Mouse (Mus musculus) CH12.LX (cell line): Measurements from ENCODE around the gene Olfr781. TPM values are rescaled to one million over a fixed set of nuclear protein-coding genes. Genes with fewer than 3 reads are reported as not detected.
"Not testable (repeated sequence)": the region's sequence is repeated elsewhere in the genome, so short reads cannot be mapped to it uniquely, and the experiment has no call there.

ENCODE experiments used
- DNase-seq: peaks from one replicate; pipeline ENCODE4 v3.0.0-alpha.2; 2013; ENCODE audit errors: extremely low read depth
- H3K27ac ChIP-seq: 2 replicates; pipeline ENCODE4 v1.5.1; 2012; ENCODE audit warnings: low read depth, mild to moderate bottlenecking, control low read depth, moderate library complexity; ENCODE audit not compliant: insufficient read depth
- H3K27me3 ChIP-seq: replicated peaks from 2 replicates; pipeline ENCODE3; 2012; ENCODE audit warnings: inconsistent platforms
- H3K36me3 ChIP-seq, 2 experiments: replicated peaks in 1 of 2; 2 replicates each; pipeline versions ENCODE3 to v1.6.1; 2012; ENCODE audit warnings: inconsistent platforms in 1 of 2, low read length in 1 of 2, mild to moderate bottlenecking in 1 of 2, mixed read lengths in 1 of 2, moderate library complexity in 1 of 2; ENCODE audit not compliant: control insufficient read depth in 1 of 2, insufficient read depth in 1 of 2
- H3K4me1 ChIP-seq, 2 experiments: 2 replicates each; pipeline ENCODE4 v1.6.1; 2012; ENCODE audit warnings: inconsistent platforms in 1 of 2, moderate library complexity in 1 of 2; ENCODE audit not compliant: insufficient read depth in 2 of 2, control insufficient read depth in 1 of 2
- H3K4me2 ChIP-seq: 2 replicates; pipeline ENCODE4 v1.6.1; 2012; ENCODE audit warnings: low read depth, mild to moderate bottlenecking, control low read depth; ENCODE audit not compliant: poor library complexity, insufficient read depth, severe bottlenecking
- H3K4me3 ChIP-seq, 3 experiments: fragments of 150-350 bp in 1 of 3; sonication (generic) in 1 of 3; replicated peaks in 1 of 3; 2 replicates each; pipeline versions ENCODE3 to v1.5.1; 2011 to 2012; ENCODE audit warnings: low read depth in 2 of 3, low read length in 2 of 3, mild to moderate bottlenecking in 2 of 3, moderate library complexity in 2 of 3, control low read depth in 1 of 3, improper control_type of control experiment in 1 of 3, inconsistent platforms in 1 of 3, mixed read lengths in 1 of 3; ENCODE audit not compliant: poor library complexity in 1 of 3
- H3K79me2 ChIP-seq: replicated peaks from 2 replicates; pipeline ENCODE4 v1.6.1; 2012; ENCODE audit warnings: mild to moderate bottlenecking, moderate library complexity; ENCODE audit not compliant: control insufficient read depth, poor library complexity, insufficient read depth, severe bottlenecking; ENCODE audit errors: extremely low read depth
- H3K9ac ChIP-seq: 2 replicates; pipeline ENCODE4 v1.6.1; 2012; ENCODE audit warnings: low read depth, mild to moderate bottlenecking, control low read depth, moderate library complexity; ENCODE audit not compliant: insufficient read depth
- H3K9me3 ChIP-seq: replicated peaks from 2 replicates; pipeline ENCODE3; 2012; ENCODE audit warnings: low read length, inconsistent platforms, mixed read lengths
- BHLHE40 ChIP-seq: IDR thresholded peaks from 2 replicates; pipeline ENCODE4 v1.6.1; 2011; ENCODE audit warnings: mild to moderate bottlenecking, low read depth, low read length, improper control_type of control experiment
- E2F4 ChIP-seq: IDR thresholded peaks from 2 replicates; pipeline ENCODE4 v1.6.1; 2011; ENCODE audit warnings: low read depth, low read length, improper control_type of control experiment; ENCODE audit not compliant: insufficient replicate concordance
- EP300 ChIP-seq: IDR thresholded peaks from 2 replicates; pipeline ENCODE4 v1.6.1; 2011; ENCODE audit warnings: low read length, improper control_type of control experiment
- ETS1 ChIP-seq: conservative IDR thresholded peaks from 2 replicates; pipeline ENCODE4 v1.6.1; 2012; ENCODE audit warnings: low read depth, mild to moderate bottlenecking, inconsistent platforms, low read length, improper control_type of control experiment, moderate library complexity
- HCFC1 ChIP-seq: IDR thresholded peaks from 2 replicates; pipeline ENCODE4 v1.6.1; 2012; ENCODE audit warnings: low read depth, mild to moderate bottlenecking, inconsistent platforms, low read length, improper control_type of control experiment
- IRF4 ChIP-seq: IDR thresholded peaks from 2 replicates; pipeline ENCODE4 v1.6.1; 2014; ENCODE audit warnings: low read depth, mild to moderate bottlenecking, inconsistent platforms, low read length, improper control_type of control experiment
- MAX ChIP-seq: IDR thresholded peaks from 2 replicates; pipeline ENCODE4 v1.6.1; 2011; ENCODE audit warnings: low read length, improper control_type of control experiment
- MAZ ChIP-seq: IDR thresholded peaks from 2 replicates; pipeline ENCODE4 v1.6.1; 2012; ENCODE audit warnings: low read depth, mild to moderate bottlenecking, inconsistent platforms, low read length, improper control_type of control experiment, moderate library complexity
- MEF2A ChIP-seq: IDR thresholded peaks from 2 replicates; pipeline ENCODE4 v1.6.1; 2014; ENCODE audit warnings: low read depth, mild to moderate bottlenecking, inconsistent platforms, low read length, improper control_type of control experiment, borderline replicate concordance
- MXI1 ChIP-seq: IDR thresholded peaks from 2 replicates; pipeline ENCODE4 v1.6.1; 2011; ENCODE audit warnings: mild to moderate bottlenecking, low read depth, low read length, improper control_type of control experiment
- MYC ChIP-seq: IDR thresholded peaks from 2 replicates; pipeline ENCODE4 v1.6.1; 2011; ENCODE audit warnings: low read depth, mild to moderate bottlenecking, improper control_type of control experiment, low read length
- POLR2A ChIP-seq: IDR thresholded peaks from 2 replicates; pipeline ENCODE4 v1.6.1; 2011; ENCODE audit warnings: low read depth, mild to moderate bottlenecking, improper control_type of control experiment, low read length
- POLR2AphosphoS2 ChIP-seq: IDR thresholded peaks from 2 replicates; pipeline ENCODE4 v1.6.1; 2011; ENCODE audit warnings: low read depth, low read length, improper control_type of control experiment
- RCOR1 ChIP-seq: conservative IDR thresholded peaks from 2 replicates; pipeline ENCODE4 v1.6.1; 2012; ENCODE audit warnings: low read depth, mild to moderate bottlenecking, inconsistent platforms, low read length, improper control_type of control experiment
- SIN3A ChIP-seq: IDR thresholded peaks from 2 replicates; pipeline ENCODE4 v1.6.1; 2012; ENCODE audit warnings: low read length, improper control_type of control experiment, inconsistent platforms
- TCF12 ChIP-seq: IDR thresholded peaks from 2 replicates; pipeline ENCODE4 v1.6.1; 2014; ENCODE audit warnings: low read depth, mild to moderate bottlenecking, inconsistent platforms, low read length, improper control_type of control experiment
- USF1 ChIP-seq: IDR thresholded peaks from 2 replicates; pipeline ENCODE4 v1.6.1; 2014; ENCODE audit warnings: low read depth, mild to moderate bottlenecking, inconsistent platforms, low read length, improper control_type of control experiment
- dilution Hi-C: fragments of 300-500 bp; cut with MboI; formaldehyde crosslinking; loops from 2 replicates; pipeline ENCODE4 v1.14.3; 2020; ENCODE audit warnings: low sequenced_read_pairs; ENCODE audit not compliant: extremely low pct_unique_long_range_greater_than_20kb, extremely low pct_ligation_motif_present
- in situ Hi-C: fragments of 300-500 bp; cut with MboI; formaldehyde crosslinking; loops from 3 replicates; pipeline ENCODE4 v1.14.3; 2019; ENCODE audit warnings: low sequenced_read_pairs, low pct_ligation_motif_present, low pct_unique_long_range_greater_than_20kb, mixed read lengths
- polyA plus RNA-seq: library from polyadenylated mRNA; unstranded; fragments of >175 nt; gene quantifications from 2 replicates; pipeline ENCODE4 v1.2.1, GENCODE M21; 2012; ENCODE audit warnings: low read depth; ENCODE audit not compliant: insufficient read length
- total RNA-seq, 2 experiments: library from RNA; depleted of rRNA; stranded (reverse); fragments of 300-350 nt in 1 of 2; fragments of >200 nt in 1 of 2; gene quantifications; 2 replicates each; pipeline ENCODE4 v1.2.3; 2012 to 2014

Olfr781 gene
- total and polyA plus RNA-seq, 3 experiments: not detected

- H3K27ac ChIP-seq, H3K79me2 ChIP-seq, H3K4me3 ChIP-seq, H3K27me3 ChIP-seq, H3K4me2 ChIP-seq, H3K9me3 ChIP-seq, dilution Hi-C loops, DNase-seq, in situ Hi-C loops, H3K9ac ChIP-seq, H3K36me3 ChIP-seq: not testable (repeated sequence)
- peaks cover 0 to 13% of the 10 kb centered on the region in 2 experiments; a peak in 2 of 4 replicates for H3K4me1 ChIP-seq
These were observed 27.8 kb downstream of the Olfr781 start for GRCm38 (mm10) chr10:129356496-129356895.

- Histone ChIP-seq H3K79me2 (no peaks in the 10 kb centered on the region), H3K27me3 (no peaks in the 10 kb centered on the region)
- in situ Hi-C loops: no loop called here
- peak; percentile 67; the same call in 1 of the 2 replicates for TF ChIP-seq IRF4
- peak; percentile 59 for TF ChIP-seq MYC
- no peak for TF ChIP-seq E2F4
- TF ChIP-seq MXI1: peak; percentile 54; the same call in 1 of the 2 replicates
- TF ChIP-seq RCOR1: no peak
- no peak for TF ChIP-seq HCFC1
- TF ChIP-seq POLR2A: no peak
- peak; percentile 69 for TF ChIP-seq EP300
- peak; percentile 70; the same call in 1 of the 2 replicates for TF ChIP-seq BHLHE40
- peak; percentile 82 for TF ChIP-seq MEF2A
- TF ChIP-seq SIN3A: peak; percentile 71
- TF ChIP-seq ETS1: peak; percentile 75
- TF ChIP-seq MAX: peak; percentile 68; the same call in 1 of the 2 replicates
- no peak for TF ChIP-seq MAZ
- TF ChIP-seq POLR2AphosphoS2: no peak
- peak; percentile 86 for TF ChIP-seq TCF12
- TF ChIP-seq USF1: no peak
- TF ChIP-seq, all 38 proteins: peak for 10
- dilution Hi-C loops: no loop called here
- H3K27ac ChIP-seq: no peak overlapping the region
- H3K36me3 ChIP-seq: no peaks in the 10 kb centered on the region
- H3K9me3 ChIP-seq: no peaks in the 10 kb centered on the region
- H3K4me1 ChIP-seq: peaks cover 0 to 13% of the 10 kb centered on the region in 2 experiments; a peak in 2 of 4 replicates
- peak overlapping the region; percentile 77; the same call in 1 of the 2 replicates for H3K4me2 ChIP-seq
- peak; percentile 80 for DNase-seq
- H3K4me3 ChIP-seq: no peak overlapping the region
- no peak overlapping the region for H3K9ac ChIP-seq
These were observed 28.7 kb downstream of the Olfr781 start for GRCm38 (mm10) chr10:129357307-129357706.
